Mouse (Mus musculus) myocyte (in vitro differentiated cells): ENCODE measurements around the gene Itga6.

Source experiments
- MAX ChIP-seq: IDR thresholded peaks from one replicate; pipeline ENCODE4 v1.6.1; 2011; ENCODE audit warnings: low read depth, mild to moderate bottlenecking, control low read depth
- MYOD1 ChIP-seq, 3 experiments: IDR thresholded peaks; one replicate each; pipeline ENCODE4 v1.6.1; 2011; ENCODE audit warnings: control low read depth in 2 of 3, low read depth in 2 of 3, mild to moderate bottlenecking in 2 of 3, moderate library complexity in 1 of 3; ENCODE audit not compliant: insufficient read length in 2 of 3, control insufficient read depth in 1 of 3
- POLR2A ChIP-seq: IDR thresholded peaks from one replicate; pipeline ENCODE4 v1.6.1; 2011; ENCODE audit warnings: low read depth, mild to moderate bottlenecking, control low read depth, moderate library complexity; ENCODE audit not compliant: insufficient read length
- TCF12 ChIP-seq: IDR thresholded peaks from one replicate; pipeline ENCODE4 v1.6.1; 2011; ENCODE audit warnings: mild to moderate bottlenecking, control low read depth; ENCODE audit not compliant: poor library complexity, insufficient read depth, severe bottlenecking
- USF1 ChIP-seq: IDR thresholded peaks from one replicate; pipeline ENCODE4 v1.6.1; 2011; ENCODE audit warnings: low read depth, mild to moderate bottlenecking, control low read depth, moderate library complexity

DNA sequence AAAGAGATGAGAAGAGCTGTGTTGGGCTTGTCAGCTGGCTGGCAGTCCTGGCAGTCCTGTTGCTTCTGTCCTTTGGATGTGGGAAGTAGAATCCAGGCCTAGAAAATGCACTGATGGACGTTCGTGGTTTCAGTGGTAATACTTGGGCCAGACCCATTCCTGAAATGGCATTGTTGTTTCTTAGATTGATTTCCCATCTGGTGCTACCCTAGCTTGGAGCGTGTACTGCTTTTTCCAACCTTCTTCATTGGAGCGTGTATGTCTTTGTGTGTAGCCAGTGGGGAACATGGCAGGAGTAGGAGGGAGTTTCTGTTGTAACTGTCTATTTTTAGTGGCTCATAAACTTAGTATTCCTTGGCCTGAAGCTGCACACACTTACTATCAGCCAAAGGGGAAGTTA lies 10.3 kb downstream of the Itga6 start:
- TF ChIP-seq MAX (no peak), POLR2A (no peak), MYOD1 (IDR thresholded peaks at IDR 0.05; ENCODE audit: control insufficient read depth in 1 of 3, insufficient read length in 2 of 3, low read depth in 2 of 3) (peak in 1 of 3 experiments; percentile 38), USF1 (no peak), TCF12 (no peak)
